Mouse (Mus musculus) cerebellum, adult 2 months (tissue): ENCODE data around the gene Carmil3.

ENCODE experiments used
- CTCF ChIP-seq: fragments of 200-500 bp; IDR thresholded peaks from 2 replicates; pipeline ENCODE4 v1.5.1; 2011; ENCODE audit warnings: low read depth, mild to moderate bottlenecking, control low read depth, low read length, moderate library complexity, borderline replicate concordance; ENCODE audit not compliant: insufficient read depth
- POLR2A ChIP-seq: fragments of 200-500 bp; IDR thresholded peaks from 2 replicates; pipeline ENCODE4 v1.6.1; 2011; ENCODE audit warnings: low read length, control low read depth, borderline replicate concordance; ENCODE audit not compliant: insufficient read depth

DNA sequence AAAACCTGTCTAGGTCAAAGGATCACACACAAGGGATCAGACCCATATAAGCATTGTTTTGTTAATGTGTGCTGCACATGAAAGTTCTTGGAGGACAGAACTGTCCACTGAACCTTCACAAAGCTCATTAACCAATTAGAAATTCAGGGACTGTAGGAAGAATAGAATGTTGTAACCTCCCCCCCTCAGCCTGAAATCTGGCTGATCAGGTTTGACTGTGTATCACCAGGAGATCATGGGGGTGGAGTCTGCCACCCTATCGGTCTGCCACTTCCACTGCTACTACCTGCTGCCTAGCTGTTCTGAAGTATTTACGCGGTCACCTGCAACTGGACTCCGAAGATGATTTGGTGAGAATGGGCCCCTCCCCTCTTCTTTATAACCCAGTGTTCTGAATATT lies 30.7 kb upstream of the Carmil3 start:
- TF ChIP-seq CTCF (no peak), POLR2A (no peak)
